Mouse (Mus musculus) stomach, postnatal 0 days (tissue): ENCODE data around the gene Slc25a33. TPM values are rescaled to one million over a fixed set of nuclear protein-coding genes. Genes with fewer than 3 reads are reported as not detected.

Experiments
- ATAC-seq: fragments of 200-750 bp; cut with Nextera tagmentation; 2 replicates; pipeline ENCODE4 v1.8.0; 2017; ENCODE audit not compliant: low FRiP score, low TSS enrichment
- DNase-seq: peaks from one replicate; pipeline ENCODE4 v3.0.0-alpha.2; 2016; ENCODE audit warnings: low spot score
- H3K27ac ChIP-seq: fragments of 300-500 bp; sonication (generic); replicated peaks from 2 replicates; pipeline ENCODE4 v1.5.1; 2014; ENCODE audit warnings: mild to moderate bottlenecking, control low read depth
- H3K27me3 ChIP-seq: fragments of 300-500 bp; sonication (generic); 2 replicates; pipeline ENCODE4 v1.6.1; 2014; ENCODE audit warnings: low read length; ENCODE audit not compliant: control insufficient read depth, insufficient read depth
- H3K36me3 ChIP-seq: fragments of 300-500 bp; sonication (generic); 2 replicates; pipeline ENCODE4 v1.6.1; 2014; ENCODE audit warnings: low read length, mixed read lengths; ENCODE audit not compliant: control insufficient read depth, insufficient read depth
- H3K4me1 ChIP-seq: fragments of 300-500 bp; sonication (generic); replicated peaks from 2 replicates; pipeline ENCODE4 v1.6.1; 2014; ENCODE audit warnings: antibody characterized with exemption; ENCODE audit not compliant: control insufficient read depth, insufficient read depth
- H3K4me2 ChIP-seq: fragments of 300-500 bp; sonication (generic); replicated peaks from 2 replicates; pipeline ENCODE4 v1.6.1; 2014; ENCODE audit warnings: low read depth, mild to moderate bottlenecking, control low read depth, moderate library complexity
- H3K4me3 ChIP-seq: fragments of 300-500 bp; sonication (generic); 2 replicates; pipeline ENCODE4 v1.5.1; 2014; ENCODE audit warnings: low read depth, low read length, control low read depth
- H3K9ac ChIP-seq: fragments of 300-500 bp; sonication (generic); 2 replicates; pipeline ENCODE4 v1.6.1; 2014; ENCODE audit warnings: mild to moderate bottlenecking, low read length, control low read depth, mixed read lengths
- H3K9me3 ChIP-seq: fragments of 300-500 bp; sonication (generic); 2 replicates; pipeline ENCODE4 v1.6.1; 2016; ENCODE audit warnings: low read length; ENCODE audit not compliant: control insufficient read depth
- CTCF ChIP-seq: IDR thresholded peaks from 2 replicates; pipeline ENCODE4 v1.5.1; 2016; ENCODE audit warnings: antibody characterized with exemption, low read depth, mild to moderate bottlenecking, moderate library complexity
- EP300 ChIP-seq: optimal IDR thresholded peaks from 2 replicates; pipeline ENCODE3; 2016; ENCODE audit warnings: antibody characterized with exemption
- WGBS: fragments of 180-500 bp; shearing (Covaris S2); extraction: QIAGEN DNeasy Blood & Tissue Kit; methylation state at CpG from one replicate; pipeline ENCODE4 v1.1.7; 2014; 5-methylcytosine and 5-hydroxymethylcytosine counted together
- polyA plus RNA-seq: library from polyadenylated mRNA; unstranded; fragments of >200 nt; fragmentation: Nextera tagmentation; extraction: Ambion mirVana; gene quantifications from 2 replicates; pipeline ENCODE4 v1.2.1, GENCODE M21; 2015

The Slc25a33 gene
- polyA plus RNA-seq, 1 experiment from 2014 or later = 21.7 TPM

DNA sequence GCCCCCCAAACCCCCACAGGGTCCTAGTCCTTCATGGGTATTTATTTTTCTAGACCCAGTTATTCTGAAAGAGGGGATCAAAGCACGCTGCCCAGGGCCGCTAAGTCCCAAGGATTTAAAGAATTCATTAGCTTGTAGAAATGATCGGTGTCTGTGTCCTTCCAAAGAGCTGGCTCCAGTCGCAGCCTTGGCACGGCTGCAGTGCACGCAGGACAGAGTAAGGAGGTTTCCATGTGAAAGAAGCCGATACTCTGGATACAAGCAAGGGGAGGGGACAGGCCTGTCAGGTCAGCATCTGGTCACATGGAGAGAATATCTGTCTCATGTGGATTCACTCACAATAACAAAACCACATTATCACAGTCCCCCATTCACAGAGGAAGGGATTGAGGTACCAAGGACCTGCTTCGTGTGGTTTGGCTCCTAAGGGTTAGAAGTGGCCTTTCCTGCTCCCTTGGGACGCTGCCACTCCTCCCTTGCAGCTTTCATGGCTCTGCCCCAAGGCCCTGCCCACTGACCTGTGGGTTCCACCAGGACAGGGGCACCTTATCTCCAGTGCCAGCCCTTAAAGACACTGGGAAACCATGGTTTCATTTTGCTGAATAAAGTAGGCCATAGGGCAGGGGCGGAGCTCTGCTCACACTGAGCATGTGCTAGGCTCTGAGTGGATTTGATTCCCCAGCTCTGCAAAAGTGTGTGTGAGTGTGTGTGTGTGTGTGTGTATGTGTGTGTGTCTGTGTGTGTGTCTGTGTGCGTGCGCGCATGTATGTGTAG is 15.5 kb upstream of the Slc25a33 start:
- peaks cover 3% of the 10 kb centered on the region; the same call in 1 of the 2 replicates for H3K4me1 ChIP-seq
- DNase-seq = peak; percentile 86

DNA sequence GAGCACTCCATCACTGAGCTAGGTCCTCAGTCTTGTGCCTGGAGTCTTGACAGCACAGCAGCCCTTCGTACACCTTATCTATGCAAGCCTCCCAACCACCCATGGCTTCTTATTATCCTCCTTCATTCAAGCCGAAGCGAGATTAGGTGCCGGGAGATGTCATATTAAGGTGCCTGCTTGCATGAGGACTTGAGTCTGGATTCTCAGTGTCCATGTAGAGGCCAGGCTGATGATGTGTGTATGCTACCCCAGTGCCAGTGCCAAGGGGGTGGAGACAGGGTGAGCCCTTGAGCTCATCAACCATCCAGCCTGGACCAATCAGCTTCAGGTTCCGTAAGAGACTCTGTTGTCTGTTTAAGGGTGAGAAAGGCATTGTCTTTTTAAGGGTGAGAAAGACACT is 10.8 kb upstream of the Slc25a33 start:
- no peaks in the 10 kb centered on the region for H3K27me3 ChIP-seq
- no peak for ATAC-seq
- no peak overlapping the region for H3K4me3 ChIP-seq
- TF ChIP-seq CTCF (no peak), EP300 (no peak)
- DNase-seq = no peak
- H3K4me2 ChIP-seq = no peak overlapping the region
- H3K9ac ChIP-seq = no peak overlapping the region
- H3K36me3 ChIP-seq = no peaks in the 10 kb centered on the region
- 88% methylated on average over 5 of the region's 5 CpGs for WGBS
- H3K9me3 ChIP-seq = no peaks in the 10 kb centered on the region
- H3K4me1 ChIP-seq = no peaks in the 10 kb centered on the region
- H3K27ac ChIP-seq = no peak overlapping the region

More for the DNA sequence above, 15.5 kb upstream of the Slc25a33 start:
- Histone ChIP-seq H3K27ac (peak overlapping the region; percentile 82), H3K9me3 (no peaks in the 10 kb centered on the region), H3K9ac (0 out of 2 replicates have a peak overlapping the region, but pooled peaks have one; percentile 13), H3K4me3 (no peak overlapping the region), H3K27me3 (no peaks in the 10 kb centered on the region), H3K36me3 (no peaks in the 10 kb centered on the region), H3K4me2 (no peak overlapping the region)
- ATAC-seq = peak; percentile 76
- TF ChIP-seq CTCF (no peak), EP300 (no peak)
- WGBS = 66% methylated on average over 13 of the region's 13 CpGs

DNA sequence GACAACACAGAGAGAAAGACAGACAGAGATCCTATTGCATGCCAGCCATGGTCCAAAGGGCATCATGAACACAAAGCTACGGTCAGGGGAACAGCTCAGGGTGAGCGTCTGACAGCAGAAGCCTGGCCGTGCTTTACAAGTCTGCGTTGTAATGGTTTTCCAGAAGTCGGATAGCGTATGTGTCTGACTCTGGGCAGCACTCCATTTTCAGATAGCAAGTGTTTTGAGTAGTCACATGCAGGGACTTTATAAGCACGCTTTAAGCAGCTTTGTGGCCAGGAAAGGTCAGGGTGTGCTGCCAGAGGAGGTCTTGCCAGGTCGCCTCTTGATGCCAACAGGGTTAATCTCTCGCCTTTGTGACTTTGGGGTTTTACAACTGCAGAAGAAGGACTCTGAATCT is 10.3 kb upstream of the Slc25a33 start:
- ATAC-seq (no peak), DNase-seq (no peak)
- no peak overlapping the region for H3K4me3 ChIP-seq
- H3K27ac ChIP-seq = no peak overlapping the region
- TF ChIP-seq CTCF (no peak), EP300 (no peak)
- H3K9me3 ChIP-seq = no peaks in the 10 kb centered on the region
- H3K9ac ChIP-seq = no peak overlapping the region
- no peaks in the 10 kb centered on the region for H3K27me3 ChIP-seq
- 74% methylated on average over 9 of the region's 9 CpGs for WGBS
- no peaks in the 10 kb centered on the region for H3K36me3 ChIP-seq
- H3K4me2 ChIP-seq = no peak overlapping the region
- no peaks in the 10 kb centered on the region for H3K4me1 ChIP-seq

DNA sequence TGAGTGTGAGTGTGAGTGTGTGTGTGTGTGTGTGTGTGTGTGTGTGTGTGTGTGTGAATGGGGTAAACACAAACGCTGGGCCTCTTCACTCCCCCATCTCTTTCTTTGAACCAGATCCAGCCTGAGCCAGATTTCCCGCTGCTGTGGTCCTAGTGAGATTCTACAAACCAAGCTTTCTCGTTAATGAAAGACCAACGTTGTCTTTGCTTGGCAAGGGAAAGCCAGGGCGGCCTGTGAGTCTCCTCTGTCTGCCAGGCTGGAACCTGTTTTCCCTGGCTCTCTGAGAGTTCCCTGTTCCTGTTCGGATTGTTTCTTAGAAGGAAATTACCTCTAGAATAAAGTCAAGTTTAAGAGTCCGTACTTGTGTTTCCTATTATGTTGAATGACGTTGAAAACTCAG is 8.9 kb upstream of the Slc25a33 start:
- H3K9ac ChIP-seq = no peak overlapping the region
- 41% methylated on average over 8 of the region's 8 CpGs for WGBS

DNA sequence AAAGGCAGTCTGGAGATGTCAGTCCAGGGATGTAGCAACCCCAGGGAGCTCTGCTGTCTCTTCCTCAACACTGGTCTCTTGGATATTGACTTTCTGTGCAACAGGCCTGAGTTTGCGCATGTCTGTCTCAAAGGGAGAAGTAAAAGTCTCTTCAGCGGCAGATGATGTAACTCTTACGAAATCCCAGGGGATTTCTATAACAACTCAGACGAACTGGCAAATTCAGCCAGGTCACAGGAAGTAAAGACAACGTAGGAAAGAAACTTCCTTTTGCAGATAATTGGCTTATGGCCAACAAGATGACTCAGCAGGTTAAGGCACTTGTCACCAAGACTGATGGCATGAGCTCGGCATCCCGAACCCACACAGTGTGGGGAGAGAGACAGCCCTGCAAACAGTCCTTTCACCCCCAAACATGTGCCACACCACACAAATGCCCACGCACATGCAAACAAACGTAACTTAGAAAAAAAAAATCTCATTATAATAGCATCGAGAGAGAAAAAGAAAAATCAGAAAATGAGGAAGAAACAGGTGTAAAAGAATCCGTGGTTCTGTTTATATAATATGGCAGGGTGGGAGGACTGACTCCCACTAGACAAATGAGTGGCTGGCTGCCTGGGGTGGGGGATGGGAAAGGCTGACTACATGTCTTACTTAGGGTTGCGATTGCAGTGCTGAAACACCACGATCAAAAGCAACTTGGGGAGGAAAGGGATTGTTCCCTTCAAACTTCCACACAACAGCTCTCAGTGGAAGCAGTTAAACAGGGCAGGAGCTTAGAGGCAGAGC is 6.7 kb upstream of the Slc25a33 start:
- H3K4me2 ChIP-seq = no peak overlapping the region
- H3K36me3 ChIP-seq = no peaks in the 10 kb centered on the region
- DNase-seq (no peak), ATAC-seq (peak; percentile 25; the same call in 1 of the 2 replicates)
- no peaks in the 10 kb centered on the region for H3K9me3 ChIP-seq
- no peaks in the 10 kb centered on the region for H3K27me3 ChIP-seq
- 0 out of 2 replicates have a peak, but pooled peaks cover 3% of the 10 kb centered on the region for H3K4me1 ChIP-seq
- 30% methylated on average over 13 of the region's 13 CpGs for WGBS
- H3K27ac ChIP-seq = peak overlapping the region; percentile 49; the same call in 1 of the 2 replicates
- no peak overlapping the region for H3K9ac ChIP-seq
- TF ChIP-seq CTCF (no peak), EP300 (no peak)
- H3K4me3 ChIP-seq = no peak overlapping the region

More for the DNA sequence above, 8.9 kb upstream of the Slc25a33 start:
- ATAC-seq (peak; percentile 65), DNase-seq (peak; percentile 43)
- Histone ChIP-seq H3K27me3 (no peaks in the 10 kb centered on the region), H3K9me3 (no peaks in the 10 kb centered on the region), H3K27ac (peak overlapping the region; percentile 84), H3K4me2 (no peak overlapping the region), H3K36me3 (no peaks in the 10 kb centered on the region), H3K4me1 (no peaks in the 10 kb centered on the region), H3K4me3 (no peak overlapping the region)
- TF ChIP-seq EP300 (no peak), CTCF (no peak)
